Mouse (Mus musculus) right cerebral cortex, postnatal 25 days (tissue): ENCODE measurements around the gene Ino80b.
A peak's percentile ranks its signal among the peaks of the same experiment; 100 is the strongest.
"Not testable (repeated sequence)": the region's sequence is repeated elsewhere in the genome, so short reads cannot be mapped to it uniquely, and the experiment has no call there.

ENCODE experiments used
- DNase-seq: peaks from one replicate; pipeline ENCODE4 v3.0.0; 2022

Gene Ino80b

GRCm38 (mm10) chr6:83125331-83125730, at the start of gene Ino80b:
Gene Ino80b (minus strand): TSS chr6:83125431.
- DNase-seq: no peak

- DNase-seq: peak; percentile 67
Observed at GRCm38 (mm10) chr6:83172240-83172920, 47.1 kb upstream of the Ino80b start.

- no peak for DNase-seq
Observed at GRCm38 (mm10) chr6:83171063-83171462, 45.8 kb upstream of the Ino80b start.

GRCm38 (mm10) chr6:83169872-83170271, 44.6 kb upstream of the Ino80b start:
- no peak for DNase-seq

GRCm38 (mm10) chr6:83166243-83166630, 41.0 kb upstream of the Ino80b start:
- no peak for DNase-seq

GRCm38 (mm10) chr6:83165607-83166242, 40.5 kb upstream of the Ino80b start, which contains the start of gene Dctn1:
Gene Dctn1 (plus strand): TSS chr6:83165920.
- peak; percentile 92 for DNase-seq

- DNase-seq: no peak
Observed at GRCm38 (mm10) chr6:83165026-83165606, 39.9 kb upstream of the Ino80b start.

- DNase-seq: no peak
Observed at GRCm38 (mm10) chr6:83162701-83163100, 37.5 kb upstream of the Ino80b start.

GRCm38 (mm10) chr6:83161921-83162641, 36.9 kb upstream of the Ino80b start:
- DNase-seq: no peak

GRCm38 (mm10) chr6:83161442-83161841, 36.2 kb upstream of the Ino80b start:
- DNase-seq: no peak

- DNase-seq: not testable (repeated sequence)
Observed at GRCm38 (mm10) chr6:83159456-83159855, 34.2 kb upstream of the Ino80b start.

GRCm38 (mm10) chr6:83156259-83156684, 31.0 kb upstream of the Ino80b start, which contains the start of the genes Wdr54 and 1700003E16Rik:
Gene Wdr54 (minus strand): TSS chr6:83156397.
Gene 1700003E16Rik (plus strand): TSS chr6:83156404.
- peak; percentile 88 for DNase-seq

- no peak for DNase-seq
Observed at GRCm38 (mm10) chr6:83155552-83156238, 30.5 kb upstream of the Ino80b start.

GRCm38 (mm10) chr6:83153485-83153884, 28.3 kb upstream of the Ino80b start:
- no peak for DNase-seq

- no peak for DNase-seq
Observed at GRCm38 (mm10) chr6:83153038-83153437, 27.8 kb upstream of the Ino80b start.

GRCm38 (mm10) chr6:83151721-83152120, 26.5 kb upstream of the Ino80b start:
- no peak for DNase-seq

GRCm38 (mm10) chr6:83147280-83147679, 22.0 kb upstream of the Ino80b start:
- no peak for DNase-seq

GRCm38 (mm10) chr6:83145805-83146204, 20.6 kb upstream of the Ino80b start:
- no peak for DNase-seq

- DNase-seq: no peak
Observed at GRCm38 (mm10) chr6:83145209-83145608, 20.0 kb upstream of the Ino80b start.

- DNase-seq: no peak
Observed at GRCm38 (mm10) chr6:83142886-83143285, 17.7 kb upstream of the Ino80b start.

- DNase-seq: peak; percentile 76
Observed at GRCm38 (mm10) chr6:83142211-83142731, 17.0 kb upstream of the Ino80b start.

GRCm38 (mm10) chr6:83141636-83142035, 16.4 kb upstream of the Ino80b start:
- no peak for DNase-seq
